Mouse (Mus musculus): ENCODE data around the gene Pqbp1.

DNA sequence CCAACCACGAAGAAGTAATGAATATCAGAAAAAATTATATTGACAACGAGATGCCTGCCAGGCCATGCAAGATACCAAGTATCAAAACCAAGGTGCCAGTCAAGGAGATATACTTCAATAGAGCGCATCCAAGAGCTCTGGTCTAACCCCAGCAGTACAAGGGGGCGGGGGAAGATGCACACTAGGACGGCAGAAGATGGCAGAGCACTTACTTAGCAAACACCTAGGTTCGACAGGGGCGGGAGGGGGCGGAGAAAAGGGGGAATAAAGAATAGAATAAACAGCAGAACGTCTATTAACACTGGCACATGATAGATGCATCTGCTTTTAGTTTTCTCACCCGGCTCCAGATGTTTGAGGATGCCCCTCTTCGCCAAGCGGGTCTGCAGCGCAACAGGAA lies 858 bp downstream of the Pqbp1 start:
- no peak for TF ChIP-seq POLR2A (IDR thresholded peaks at IDR 0.05; ENCODE audit: insufficient read depth, low read depth, low read length)
- TF ChIP-seq CTCF (IDR thresholded peaks at IDR 0.05), result no peak
- TF ChIP-seq EP300 (IDR thresholded peaks at IDR 0.05; ENCODE audit: insufficient read depth, low read depth, low read length), result no peak
